Mouse (Mus musculus) heart, embryonic 13.5 days (tissue): ENCODE data around the gene Pkn2. TPM values are rescaled to one million over a fixed set of nuclear protein-coding genes. Genes with fewer than 3 reads are reported as not detected.

ENCODE experiments used
- ATAC-seq: fragments of 200-750 bp; cut with Nextera tagmentation; 2 replicates; pipeline ENCODE4 v1.8.0; 2017; ENCODE audit warnings: moderate TSS enrichment; ENCODE audit not compliant: insufficient number of reproducible peaks, low FRiP score, low TSS enrichment; ENCODE audit errors: extremely low read depth
- H3K27ac ChIP-seq: fragments of 300-500 bp; sonication (generic); replicated peaks from 2 replicates; pipeline ENCODE4 v1.5.1; 2015; ENCODE audit warnings: moderate library complexity, mild to moderate bottlenecking, inconsistent platforms
- H3K27me3 ChIP-seq: fragments of 300-500 bp; sonication (generic); replicated peaks from 2 replicates; pipeline ENCODE4 v1.6.1; 2015; ENCODE audit warnings: mild to moderate bottlenecking, inconsistent platforms
- H3K36me3 ChIP-seq: fragments of 300-500 bp; sonication (generic); 2 replicates; pipeline ENCODE4 v1.6.1; 2015; ENCODE audit warnings: mild to moderate bottlenecking, inconsistent platforms
- H3K4me1 ChIP-seq: fragments of 300-500 bp; sonication (generic); 2 replicates; pipeline ENCODE4 v1.6.1; 2015; ENCODE audit warnings: inconsistent platforms
- H3K4me2 ChIP-seq: fragments of 300-500 bp; sonication (generic); 2 replicates; pipeline ENCODE4 v1.6.1; 2015; ENCODE audit warnings: inconsistent platforms, mild to moderate bottlenecking, moderate library complexity
- H3K4me3 ChIP-seq: fragments of 300-500 bp; sonication (generic); 2 replicates; pipeline ENCODE4 v1.5.1; 2015; ENCODE audit warnings: moderate library complexity, mild to moderate bottlenecking, inconsistent platforms
- H3K9ac ChIP-seq: fragments of 300-500 bp; sonication (generic); 2 replicates; pipeline ENCODE4 v1.6.1; 2015; ENCODE audit warnings: inconsistent platforms, mild to moderate bottlenecking, moderate library complexity
- H3K9me3 ChIP-seq: fragments of 300-500 bp; sonication (generic); 2 replicates; pipeline ENCODE4 v1.6.1; 2016; ENCODE audit warnings: inconsistent platforms
- WGBS: fragments of 180-500 bp; shearing (Covaris S2); methylation state at CpG from one replicate; pipeline ENCODE4 v1.1.7; 2015; ENCODE audit warnings: mixed read lengths; 5-methylcytosine and 5-hydroxymethylcytosine counted together
- polyA plus RNA-seq: library from polyadenylated mRNA; unstranded; fragments of >200 nt; fragmentation: Nextera tagmentation; extraction: Ambion mirVana; gene quantifications from 2 replicates; pipeline ENCODE4 v1.2.1, GENCODE M21; 2015

Gene Pkn2
- polyA plus RNA-seq, 1 experiment from 2014 or later = 33.0 TPM

GRCm38 (mm10) chr3:142765778-142766165 is 116.0 kb downstream of the Pkn2 start:
- WGBS = 16% methylated on average over 10 of the region's 10 CpGs
- peak overlapping the region; percentile 76 for H3K27ac ChIP-seq

GRCm38 (mm10) chr3:142764995-142765777 is 116.6 kb downstream of the Pkn2 start, which contains the start of gene Gtf2b:
Gene Gtf2b, plus strand, starts transcription at chr3:142765045.
- Histone ChIP-seq H3K9ac (peak within 1 kb of the TSS; percentile 91), H3K27ac (peak within 1 kb of the TSS; percentile 76), H3K4me3 (peak within 1 kb of the TSS; percentile 79), H3K4me1 (peaks cover 39% of the 10 kb centered on the region), H3K27me3 (no peaks in the 10 kb centered on the region), H3K36me3 (no peaks in the 10 kb centered on the region), H3K9me3 (no peaks in the 10 kb centered on the region), H3K4me2 (peak within 1 kb of the TSS; percentile 94)
- peak; percentile 96 for ATAC-seq
- under 1% methylated on average over 64 of the region's 64 CpGs for WGBS

More at GRCm38 (mm10) chr3:142765778-142766165, 116.0 kb downstream of the Pkn2 start:
- Histone ChIP-seq H3K27me3 (no peaks in the 10 kb centered on the region), H3K4me1 (peaks cover 44% of the 10 kb centered on the region), H3K4me2 (peak overlapping the region; percentile 94), H3K9me3 (no peaks in the 10 kb centered on the region), H3K4me3 (peak overlapping the region; percentile 79), H3K36me3 (no peaks in the 10 kb centered on the region), H3K9ac (peak overlapping the region; percentile 91)
- ATAC-seq = no peak

- Histone ChIP-seq H3K27me3 (0 out of 2 replicates have a peak, but pooled peaks cover 3% of the 10 kb centered on the region), H3K4me2 (no peak overlapping the region), H3K36me3 (no peaks in the 10 kb centered on the region), H3K27ac (no peak overlapping the region), H3K9ac (no peak overlapping the region), H3K4me3 (no peak overlapping the region), H3K4me1 (peaks cover 27% of the 10 kb centered on the region), H3K9me3 (no peaks in the 10 kb centered on the region)
- 67% methylated on average over 6 of the region's 6 CpGs for WGBS
- ATAC-seq = no peak
Measured at GRCm38 (mm10) chr3:142760356-142760755, 121.4 kb downstream of the Pkn2 start.

GRCm38 (mm10) chr3:142758593-142758992 is 123.2 kb downstream of the Pkn2 start:
- Histone ChIP-seq H3K4me3 (no peak overlapping the region), H3K27me3 (0 out of 2 replicates have a peak, but pooled peaks cover 3% of the 10 kb centered on the region), H3K4me2 (peak overlapping the region; percentile 64), H3K9ac (peak overlapping the region; percentile 54; the same call in 1 of the 2 replicates), H3K4me1 (peaks cover 25% of the 10 kb centered on the region), H3K9me3 (no peaks in the 10 kb centered on the region), H3K36me3 (no peaks in the 10 kb centered on the region), H3K27ac (no peak overlapping the region)
- ATAC-seq = no peak
- WGBS = 61% methylated on average over 7 of the region's 7 CpGs

GRCm38 (mm10) chr3:142757841-142758240 is 124.0 kb downstream of the Pkn2 start:
- H3K4me2 ChIP-seq = peak overlapping the region; percentile 64
- 0 out of 2 replicates have a peak, but pooled peaks cover 3% of the 10 kb centered on the region for H3K27me3 ChIP-seq
- no peak overlapping the region for H3K27ac ChIP-seq
- H3K9me3 ChIP-seq = no peaks in the 10 kb centered on the region
- H3K4me1 ChIP-seq = peaks cover 25% of the 10 kb centered on the region
- WGBS = 15% methylated on average over 12 of the region's 12 CpGs
- H3K9ac ChIP-seq = peak overlapping the region; percentile 54; the same call in 1 of the 2 replicates
- ATAC-seq = no peak
- no peaks in the 10 kb centered on the region for H3K36me3 ChIP-seq
- H3K4me3 ChIP-seq = peak overlapping the region; percentile 32

- Histone ChIP-seq H3K4me2 (no peak overlapping the region; the same call in 1 of the 2 replicates), H3K9ac (no peak overlapping the region), H3K27ac (no peak overlapping the region), H3K9me3 (no peaks in the 10 kb centered on the region), H3K4me3 (no peak overlapping the region), H3K36me3 (no peaks in the 10 kb centered on the region), H3K27me3 (0 out of 2 replicates have a peak, but pooled peaks cover 3% of the 10 kb centered on the region), H3K4me1 (peaks cover 25% of the 10 kb centered on the region)
- WGBS = 66% methylated on average over 18 of the region's 18 CpGs
- ATAC-seq = no peak
Measured at GRCm38 (mm10) chr3:142755132-142755867, 126.5 kb downstream of the Pkn2 start.

- Histone ChIP-seq H3K9ac (no peak overlapping the region), H3K36me3 (no peaks in the 10 kb centered on the region), H3K4me2 (no peak overlapping the region), H3K27me3 (no peaks in the 10 kb centered on the region), H3K9me3 (no peaks in the 10 kb centered on the region), H3K27ac (no peak overlapping the region), H3K4me1 (no peaks in the 10 kb centered on the region), H3K4me3 (no peak overlapping the region)
- ATAC-seq = no peak
- 72% methylated on average over 16 of the region's 16 CpGs for WGBS
Measured at GRCm38 (mm10) chr3:142749131-142749530, 132.7 kb downstream of the Pkn2 start.

GRCm38 (mm10) chr3:142747673-142748072 is 134.1 kb downstream of the Pkn2 start:
- Histone ChIP-seq H3K4me2 (no peak overlapping the region), H3K27ac (no peak overlapping the region), H3K36me3 (no peaks in the 10 kb centered on the region), H3K4me3 (no peak overlapping the region), H3K27me3 (no peaks in the 10 kb centered on the region), H3K9me3 (no peaks in the 10 kb centered on the region), H3K9ac (no peak overlapping the region), H3K4me1 (no peaks in the 10 kb centered on the region)
- ATAC-seq = no peak
- 96% methylated on average over 7 of the region's 7 CpGs for WGBS

- no peak for ATAC-seq
- no peak overlapping the region for H3K27ac ChIP-seq
- H3K4me3 ChIP-seq = no peak overlapping the region
- no peak overlapping the region for H3K9ac ChIP-seq
- H3K4me2 ChIP-seq = no peak overlapping the region
- no peaks in the 10 kb centered on the region for H3K9me3 ChIP-seq
- no peaks in the 10 kb centered on the region for H3K27me3 ChIP-seq
- H3K4me1 ChIP-seq = no peaks in the 10 kb centered on the region
- WGBS = 92% methylated on average over 2 of the region's 2 CpGs
- H3K36me3 ChIP-seq = no peaks in the 10 kb centered on the region
Measured at GRCm38 (mm10) chr3:142745076-142745475, 136.7 kb downstream of the Pkn2 start.

GRCm38 (mm10) chr3:142743973-142744898 is 137.6 kb downstream of the Pkn2 start:
- Histone ChIP-seq H3K4me1 (no peaks in the 10 kb centered on the region), H3K36me3 (no peaks in the 10 kb centered on the region), H3K9me3 (no peaks in the 10 kb centered on the region), H3K4me2 (no peak overlapping the region), H3K9ac (no peak overlapping the region), H3K27me3 (no peaks in the 10 kb centered on the region), H3K4me3 (no peak overlapping the region), H3K27ac (no peak overlapping the region)
- WGBS = 54% methylated on average over 21 of the region's 21 CpGs
- no peak for ATAC-seq
